ENCODE assay signal across 8 mouse cellular contexts in genomic region chr2:33876529-33877290, GRCm38 (mm10). TPM values are rescaled to one million over a fixed set of nuclear protein-coding genes. Genes with fewer than 3 reads are reported as not detected.
A peak's percentile ranks its signal among the peaks of the same experiment; 100 is the strongest.
DNase-seq lines count a peak whose midpoint lies in the region; ATAC-seq lines count a peak whose summit lies in the region.

No protein-coding gene starts in this region.

- H3K9me3 ChIP-seq in hindbrain, embryonic 15.5 days: no peaks in the 10 kb centered on the region
- peaks cover 9% of the 10 kb centered on the region; the same call in 1 of the 2 replicates for H3K9me3 ChIP-seq in midbrain, embryonic 10.5 days (replicated peaks)
- no peaks in the 10 kb centered on the region for H3K9me3 ChIP-seq in stomach, embryonic 14.5 days (ENCODE audit: control insufficient read depth, low read depth, low read length)

- H3K4me1 ChIP-seq in hindbrain, embryonic 15.5 days (replicated peaks): peaks cover 72% of the 10 kb centered on the region
- peaks cover 81% of the 10 kb centered on the region for H3K4me1 ChIP-seq in midbrain, embryonic 10.5 days
- peaks cover 48% of the 10 kb centered on the region for H3K4me1 ChIP-seq in stomach, embryonic 14.5 days (ENCODE audit: control insufficient read depth, insufficient read depth, low read length)

- no peaks in the 10 kb centered on the region for H3K27me3 ChIP-seq in hindbrain, embryonic 15.5 days
- H3K27me3 ChIP-seq in midbrain, embryonic 10.5 days (ENCODE audit: low read depth, poor library complexity, severe bottlenecking): peaks cover 55% of the 10 kb centered on the region
- no peaks in the 10 kb centered on the region for H3K27me3 ChIP-seq in stomach, embryonic 14.5 days (ENCODE audit: control insufficient read depth, insufficient read depth, low read length)

- H3K27ac ChIP-seq in hindbrain, embryonic 15.5 days (replicated peaks): peak overlapping the region; percentile 95
- peak overlapping the region; percentile 95 for H3K27ac ChIP-seq in midbrain, embryonic 10.5 days (replicated peaks)
- H3K27ac ChIP-seq in stomach, embryonic 14.5 days (ENCODE audit: low read length): peak overlapping the region; percentile 60

- H3K4me2 ChIP-seq in hindbrain, embryonic 15.5 days: peak overlapping the region; percentile 45
- H3K4me2 ChIP-seq in stomach, embryonic 14.5 days (replicated peaks; ENCODE audit: low read depth, low read length): peak overlapping the region; percentile 15; the same call in 1 of the 2 replicates

- peak; percentile 31 to 45 for DNase-seq in adrenal gland, adult 18-20 months (ENCODE audit: low spot score in 2 of 2)
- peak; percentile 48 to 60 for DNase-seq in cerebellum, postnatal 36 days
- peak; percentile 67 to 78 for DNase-seq in frontal cortex, postnatal 36 days (ENCODE audit: low spot score in 2 of 2)
- DNase-seq in left cerebral cortex, adult 11 months (ENCODE audit: low spot score): peak; percentile 78
- peak; percentile 91 for DNase-seq in midbrain, embryonic 10.5 days (ENCODE audit: low spot score)
- no peak for DNase-seq in urinary bladder, postnatal 4 days (ENCODE audit: low spot score in 2 of 2)

- no peak overlapping the region for H3K4me3 ChIP-seq in hindbrain, embryonic 15.5 days
- H3K4me3 ChIP-seq in midbrain, embryonic 10.5 days: peak overlapping the region; percentile 27
- H3K4me3 ChIP-seq in stomach, embryonic 14.5 days (ENCODE audit: low read depth, low read length): no peak overlapping the region

- peak overlapping the region; percentile 17; the same call in 1 of the 2 replicates for H3K9ac ChIP-seq in hindbrain, embryonic 15.5 days
- H3K9ac ChIP-seq in stomach, embryonic 14.5 days (replicated peaks; ENCODE audit: low read depth, low read length): no peak overlapping the region

- peaks cover 19% of the 10 kb centered on the region for H3K36me3 ChIP-seq in hindbrain, embryonic 15.5 days
- peaks cover 36% of the 10 kb centered on the region for H3K36me3 ChIP-seq in midbrain, embryonic 10.5 days
- peaks cover 13% of the 10 kb centered on the region for H3K36me3 ChIP-seq in stomach, embryonic 14.5 days (ENCODE audit: control insufficient read depth, insufficient read depth, low read length)

- WGBS in hindbrain, embryonic 15.5 days: 9% methylated on average over 25 of the region's 25 CpGs
- 18% methylated on average over 25 of the region's 25 CpGs for WGBS in midbrain, embryonic 10.5 days
- WGBS in stomach, embryonic 14.5 days: 20% methylated on average over 25 of the region's 25 CpGs

- ATAC-seq in hindbrain, embryonic 15.5 days (ENCODE audit: low FRiP score, low read depth): peak; percentile 88
- ATAC-seq in stomach, embryonic 14.5 days (ENCODE audit: insufficient number of reproducible peaks, insufficient read depth, low FRiP score, low read depth): peak; percentile 62; the same call in 1 of the 2 replicates

RNA-seq across cellular contexts. Expression of gene Mvb12b, which starts 11.0 kb away (rescaled TPM):
- 10 to 100 TPM; 17.4 to 21.9 TPM for total RNA-seq in adrenal gland, adult 18-20 months (2021)
- polyA plus RNA-seq in hindbrain, embryonic 15.5 days (2015; fragmentation: Nextera tagmentation; extraction: Ambion mirVana): 66.2 and 68.6 TPM in 2 replicates
- polyA plus RNA-seq in midbrain, embryonic 10.5 days (2016; fragmentation: Nextera tagmentation; extraction: Ambion mirVana): 19.0 and 23.5 TPM in 2 replicates
- 20.4 and 20.7 TPM in 2 replicates for polyA plus RNA-seq in stomach, embryonic 14.5 days (2014; fragmentation: Nextera tagmentation; extraction: Ambion mirVana)

Comparison
In these comparisons a context has a peak if more than half of its experiments do, and no peak if none do; other contexts are left out.
1. DNase-seq: peak in adrenal gland, adult 18-20 months (2 of 2), cerebellum, postnatal 36 days (2 of 2), frontal cortex, postnatal 36 days (2 of 2), left cerebral cortex, adult 11 months (single experiment) and midbrain, embryonic 10.5 days (single experiment); none in urinary bladder, postnatal 4 days (0 of 2).
2. Peak in every context shown above with its lines, with median percentiles within 50 percentile points of each other: H3K27ac ChIP-seq.